Mouse (Mus musculus): ENCODE measurements at regions not wholly inside any gene's neighbourhood (a gene's known extent, or its start where the extent isn't known, plus 50 kb on each side); places are given as distances from the start of the nearest gene placed in this dataset.
"Not testable (repeated sequence)": the region's sequence is repeated elsewhere in the genome, so short reads cannot be mapped to it uniquely, and the experiment has no call there.

GRCm38 (mm10) chr4:131176701-131177100, 232.5 kb downstream of the Matn1 start:
- no peak for DNase-seq (ENCODE audit: low spot score)
- H3K4me1 ChIP-seq (replicated peaks): peaks cover 23% of the 10 kb centered on the region
- no peaks in the 10 kb centered on the region for H3K36me3 ChIP-seq
- 52% methylated on average over 3 of the region's 3 CpGs for WGBS
- H3K4me3 ChIP-seq: no peak overlapping the region
- no peaks in the 10 kb centered on the region for H3K27me3 ChIP-seq (ENCODE audit: insufficient read depth, poor library complexity, severe bottlenecking)
- no peak overlapping the region for H3K27ac ChIP-seq
- H3K9me3 ChIP-seq: no peaks in the 10 kb centered on the region

GRCm38 (mm10) chr4:131177889-131178288, 233.7 kb downstream of the Matn1 start:
- WGBS: 57% methylated on average over 6 of the region's 6 CpGs
- Histone ChIP-seq H3K4me1 (replicated peaks) (peaks cover 23% of the 10 kb centered on the region), H3K36me3 (no peaks in the 10 kb centered on the region), H3K27ac (no peak overlapping the region), H3K9me3 (no peaks in the 10 kb centered on the region), H3K27me3 (ENCODE audit: insufficient read depth, poor library complexity, severe bottlenecking) (no peaks in the 10 kb centered on the region), H3K4me3 (no peak overlapping the region)
- peak; percentile 31 for DNase-seq (ENCODE audit: low spot score)

DNA sequence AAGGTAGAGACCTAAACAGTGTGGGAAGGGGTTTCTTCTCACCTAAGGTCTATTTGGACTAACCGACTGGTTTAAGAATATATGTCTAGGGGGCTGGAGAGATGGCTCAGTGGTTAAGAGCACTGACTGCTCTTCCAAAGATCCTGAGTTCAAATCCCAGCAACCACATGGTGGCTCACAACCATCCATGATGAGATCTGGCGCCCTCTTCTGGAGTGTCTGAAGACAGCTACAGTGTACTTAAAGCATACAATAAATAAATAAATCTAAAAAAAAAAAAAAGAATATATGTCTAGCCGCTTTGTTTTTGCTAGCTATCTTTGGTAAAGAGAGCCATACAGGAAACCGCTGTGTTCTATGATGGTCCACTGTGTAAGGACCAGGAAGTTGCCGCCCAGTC, 234.5 kb downstream of the Matn1 start:
- DNase-seq (ENCODE audit: low spot score); H3K9me3 ChIP-seq; H3K27ac ChIP-seq; H3K27me3 ChIP-seq (ENCODE audit: insufficient read depth, poor library complexity, severe bottlenecking); H3K36me3 ChIP-seq; H3K4me3 ChIP-seq: not testable (repeated sequence)
- 82% methylated on average over 5 of the region's 5 CpGs for WGBS
- peaks cover 23% of the 10 kb centered on the region for H3K4me1 ChIP-seq (replicated peaks)

DNA sequence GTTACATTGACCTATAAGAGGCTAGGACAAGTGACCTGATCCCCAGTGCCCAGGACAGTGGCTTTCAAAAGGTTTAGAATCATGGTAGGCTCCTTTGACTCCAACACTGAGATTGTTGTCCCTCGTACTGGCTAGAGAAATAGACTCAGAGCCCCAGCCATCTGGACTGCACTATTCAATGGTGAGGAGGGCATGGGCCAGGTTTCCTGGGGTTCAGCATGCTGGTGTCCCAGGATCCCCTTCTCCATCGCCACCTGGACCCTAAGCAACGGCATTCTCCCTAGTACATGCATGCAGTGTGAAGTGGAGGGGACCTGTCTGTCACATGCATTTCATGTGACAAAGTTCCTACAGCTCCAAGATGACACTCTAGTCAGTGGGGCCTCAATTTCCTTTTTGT, 243.9 kb downstream of the Matn1 start:
- no peak overlapping the region for H3K4me3 ChIP-seq
- H3K27ac ChIP-seq: no peak overlapping the region
- H3K9me3 ChIP-seq: no peaks in the 10 kb centered on the region
- peaks cover 9% of the 10 kb centered on the region; the same call in 1 of the 2 replicates for H3K4me1 ChIP-seq (replicated peaks)
- H3K27me3 ChIP-seq (ENCODE audit: insufficient read depth, poor library complexity, severe bottlenecking): no peaks in the 10 kb centered on the region
- no peaks in the 10 kb centered on the region for H3K36me3 ChIP-seq
- DNase-seq (ENCODE audit: low spot score): no peak
- WGBS: 80% methylated on average over 3 of the region's 3 CpGs

- Histone ChIP-seq H3K27me3 (ENCODE audit: insufficient read depth, poor library complexity, severe bottlenecking) (no peaks in the 10 kb centered on the region), H3K9me3 (no peaks in the 10 kb centered on the region), H3K4me1 (replicated peaks) (peaks cover 9% of the 10 kb centered on the region; the same call in 1 of the 2 replicates), H3K4me3 (no peak overlapping the region), H3K36me3 (no peaks in the 10 kb centered on the region), H3K27ac (no peak overlapping the region)
- DNase-seq (ENCODE audit: low spot score): no peak
- 79% methylated on average over 13 of the region's 13 CpGs for WGBS
Measured at GRCm38 (mm10) chr4:131191106-131191880, 247.1 kb downstream of the Matn1 start.

GRCm38 (mm10) chr4:131193900-131194419, 249.8 kb downstream of the Matn1 start:
- DNase-seq (ENCODE audit: low spot score): no peak
- H3K27me3 ChIP-seq (ENCODE audit: insufficient read depth, poor library complexity, severe bottlenecking): no peaks in the 10 kb centered on the region
- H3K36me3 ChIP-seq: no peaks in the 10 kb centered on the region
- no peaks in the 10 kb centered on the region for H3K9me3 ChIP-seq
- H3K27ac ChIP-seq: no peak overlapping the region
- peaks cover 9% of the 10 kb centered on the region; the same call in 1 of the 2 replicates for H3K4me1 ChIP-seq (replicated peaks)
- no peak overlapping the region for H3K4me3 ChIP-seq
- WGBS: 90% methylated on average over 20 of the region's 20 CpGs

DNA sequence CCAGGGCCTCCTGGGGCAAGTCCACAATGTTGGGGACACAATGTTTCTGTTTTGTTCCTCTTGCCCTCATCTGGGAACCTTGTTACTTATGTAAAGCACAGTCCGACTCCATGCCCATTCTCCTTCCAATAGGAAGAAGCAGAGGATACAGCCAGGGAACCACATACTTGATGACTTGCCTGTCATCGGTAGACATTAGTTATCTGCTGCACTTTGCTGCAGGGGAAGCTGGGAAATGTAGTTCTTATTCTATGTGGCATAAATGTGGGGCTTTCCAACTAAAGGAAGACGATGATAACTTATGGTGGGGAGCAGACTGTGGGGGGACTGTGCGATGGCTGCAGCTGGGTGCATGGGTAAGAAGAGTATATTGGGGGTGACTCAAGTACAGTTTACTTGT, 252.0 kb downstream of the Matn1 start:
- no peaks in the 10 kb centered on the region for H3K9me3 ChIP-seq
- peaks cover 9% of the 10 kb centered on the region; the same call in 1 of the 2 replicates for H3K4me1 ChIP-seq (replicated peaks)
- WGBS: 91% methylated on average over 4 of the region's 4 CpGs
- H3K27ac ChIP-seq: no peak overlapping the region
- DNase-seq (ENCODE audit: low spot score): no peak
- H3K36me3 ChIP-seq: no peaks in the 10 kb centered on the region
- no peak overlapping the region for H3K4me3 ChIP-seq
- H3K27me3 ChIP-seq (ENCODE audit: insufficient read depth, poor library complexity, severe bottlenecking): no peaks in the 10 kb centered on the region

GRCm38 (mm10) chr4:131203721-131204120, 259.5 kb downstream of the Matn1 start:
- H3K27me3 ChIP-seq (ENCODE audit: insufficient read depth, poor library complexity, severe bottlenecking): no peaks in the 10 kb centered on the region
- 89% methylated on average over 12 of the region's 12 CpGs for WGBS
- no peak for DNase-seq (ENCODE audit: low spot score)
- no peaks in the 10 kb centered on the region for H3K36me3 ChIP-seq
- H3K9me3 ChIP-seq: 0 out of 2 replicates have a peak, but pooled peaks cover 4% of the 10 kb centered on the region
- no peak overlapping the region for H3K27ac ChIP-seq
- no peak overlapping the region for H3K4me3 ChIP-seq
- H3K4me1 ChIP-seq (replicated peaks): peaks cover 16% of the 10 kb centered on the region; the same call in 1 of the 2 replicates

- Histone ChIP-seq H3K27me3 (ENCODE audit: insufficient read depth, poor library complexity, severe bottlenecking) (no peaks in the 10 kb centered on the region), H3K4me3 (no peak overlapping the region), H3K27ac (no peak overlapping the region), H3K4me1 (replicated peaks) (peaks cover 20% of the 10 kb centered on the region; the same call in 1 of the 2 replicates), H3K36me3 (no peaks in the 10 kb centered on the region), H3K9me3 (0 out of 2 replicates have a peak, but pooled peaks cover 4% of the 10 kb centered on the region)
- DNase-seq (ENCODE audit: low spot score): no peak
- 82% methylated on average over 3 of the region's 3 CpGs for WGBS
Measured at GRCm38 (mm10) chr4:131204722-131205121, 260.5 kb downstream of the Matn1 start.

DNA sequence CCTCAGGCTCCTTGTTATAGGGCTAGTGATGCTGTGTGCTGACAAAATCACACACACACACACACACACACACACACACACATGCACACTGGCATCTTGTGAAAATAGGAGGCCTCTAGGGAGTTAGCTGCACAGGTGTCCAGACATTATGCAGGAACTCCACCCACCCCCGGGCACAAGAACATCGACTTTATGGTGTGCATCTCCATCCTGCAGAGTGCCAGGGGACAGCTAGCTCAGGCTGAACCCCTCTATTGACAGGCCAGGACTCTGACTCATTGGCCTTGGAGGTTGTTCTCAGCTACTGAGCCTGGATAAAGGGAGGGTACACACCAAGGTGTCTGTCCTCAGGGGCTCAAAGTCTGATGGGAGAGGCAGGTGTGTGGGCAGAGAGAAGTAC, 260.9 kb downstream of the Matn1 start:
- no peaks in the 10 kb centered on the region for H3K36me3 ChIP-seq

DNA sequence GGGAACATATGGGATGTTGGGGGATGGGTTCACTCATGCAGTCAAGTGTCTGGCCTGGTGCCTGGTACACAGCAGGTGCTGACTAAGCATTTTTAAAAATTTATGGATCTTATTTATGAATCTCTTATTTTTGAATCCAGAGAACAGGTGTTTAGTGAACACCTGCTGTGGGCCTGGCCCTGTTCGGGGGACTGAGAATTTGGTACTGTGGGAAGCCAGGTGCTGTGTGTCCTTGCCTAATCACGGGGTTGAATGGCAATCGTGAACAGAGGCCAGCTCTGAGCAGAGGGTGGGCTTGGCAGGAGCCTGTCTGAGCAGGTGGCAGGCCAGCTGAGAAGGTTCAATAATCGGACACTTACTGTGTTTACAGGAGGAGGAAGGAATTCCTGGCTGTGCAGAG, 261.5 kb downstream of the Matn1 start:
- Histone ChIP-seq H3K9me3 (peaks cover 7% of the 10 kb centered on the region; the same call in 1 of the 2 replicates), H3K27ac (no peak overlapping the region), H3K4me3 (no peak overlapping the region), H3K36me3 (no peaks in the 10 kb centered on the region), H3K27me3 (ENCODE audit: insufficient read depth, poor library complexity, severe bottlenecking) (no peaks in the 10 kb centered on the region), H3K4me1 (replicated peaks) (peaks cover 20% of the 10 kb centered on the region; the same call in 1 of the 2 replicates)
- DNase-seq (ENCODE audit: low spot score): no peak
- 77% methylated on average over 4 of the region's 4 CpGs for WGBS

More for the DNA sequence above, 260.9 kb downstream of the Matn1 start:
- H3K27ac ChIP-seq: no peak overlapping the region
- H3K9me3 ChIP-seq: 0 out of 2 replicates have a peak, but pooled peaks cover 4% of the 10 kb centered on the region
- DNase-seq (ENCODE audit: low spot score): no peak
- WGBS: 86% methylated on average over 2 of the region's 2 CpGs
- no peak overlapping the region for H3K4me3 ChIP-seq
- H3K27me3 ChIP-seq (ENCODE audit: insufficient read depth, poor library complexity, severe bottlenecking): no peaks in the 10 kb centered on the region
- H3K4me1 ChIP-seq (replicated peaks): peaks cover 20% of the 10 kb centered on the region; the same call in 1 of the 2 replicates

DNA sequence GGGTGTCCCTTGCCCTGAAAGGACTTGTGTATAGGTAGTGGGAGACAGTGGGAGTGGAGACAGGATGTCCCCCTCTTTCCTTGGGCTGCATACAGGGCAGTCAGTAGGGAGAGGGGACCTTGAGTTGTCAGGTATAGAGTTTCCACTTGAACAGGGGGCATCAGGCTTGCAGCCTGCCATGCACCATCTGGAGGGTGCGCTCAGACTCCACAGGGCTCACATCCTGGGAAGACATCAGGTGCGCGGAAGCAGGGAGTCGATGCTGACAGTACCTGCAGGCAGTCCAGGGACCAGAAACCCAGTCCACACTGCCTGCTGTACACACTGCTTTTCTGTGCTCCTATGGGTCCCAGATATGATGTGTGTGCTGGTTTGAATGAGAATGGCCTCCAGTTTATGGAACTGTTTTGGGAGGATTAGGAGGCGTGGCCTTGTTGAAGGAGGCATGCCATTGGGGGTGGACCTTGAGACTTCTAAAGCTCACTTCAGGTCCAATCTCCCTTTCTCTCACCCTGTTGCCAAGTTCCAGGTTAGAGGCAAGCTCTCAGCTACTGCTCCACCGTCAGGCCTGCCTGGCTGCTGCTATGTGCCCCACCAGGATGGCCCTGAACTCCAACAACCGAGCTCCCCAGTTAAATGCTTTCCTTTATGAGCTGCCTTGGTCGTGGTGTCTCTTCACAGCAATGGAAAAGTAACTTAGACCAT, 262.1 kb downstream of the Matn1 start:
- WGBS: 83% methylated on average over 8 of the region's 8 CpGs
- Histone ChIP-seq H3K4me3 (no peak overlapping the region), H3K27me3 (ENCODE audit: insufficient read depth, poor library complexity, severe bottlenecking) (no peaks in the 10 kb centered on the region), H3K36me3 (no peaks in the 10 kb centered on the region), H3K4me1 (replicated peaks) (peaks cover 20% of the 10 kb centered on the region; the same call in 1 of the 2 replicates), H3K27ac (no peak overlapping the region), H3K9me3 (peaks cover 12% of the 10 kb centered on the region)
- DNase-seq (ENCODE audit: low spot score): no peak

DNA sequence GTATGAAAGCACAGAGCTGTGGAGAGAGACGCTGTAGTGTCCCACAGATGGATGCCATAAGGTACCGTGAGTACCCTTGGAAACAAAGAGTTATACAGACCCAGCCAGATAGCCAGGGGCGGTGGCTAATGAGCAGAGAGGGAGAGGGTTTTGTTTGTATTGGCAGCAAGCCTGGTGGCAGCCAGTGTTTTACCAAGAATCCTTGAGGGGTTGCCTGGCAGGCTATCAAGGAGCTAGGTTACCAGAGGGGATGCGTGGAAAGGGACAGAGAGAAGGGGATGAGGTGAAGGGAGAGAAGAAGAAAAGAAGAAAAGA, 262.7 kb downstream of the Matn1 start:
- Histone ChIP-seq H3K4me3 (no peak overlapping the region), H3K27ac (no peak overlapping the region), H3K27me3 (ENCODE audit: insufficient read depth, poor library complexity, severe bottlenecking) (no peaks in the 10 kb centered on the region), H3K4me1 (replicated peaks) (peaks cover 20% of the 10 kb centered on the region; the same call in 1 of the 2 replicates), H3K9me3 (peaks cover 12% of the 10 kb centered on the region), H3K36me3 (no peaks in the 10 kb centered on the region)
- no peak for DNase-seq (ENCODE audit: low spot score)
- WGBS: 77% methylated on average over 4 of the region's 4 CpGs

Measured in hindbrain, embryonic 10.5 days (tissue).